Mouse (Mus musculus) spleen, embryonic (tissue): ENCODE measurements around the gene Rpl7l1.
"Not testable (repeated sequence)": the region's sequence is repeated elsewhere in the genome, so short reads cannot be mapped to it uniquely, and the experiment has no call there.

Source experiments
- CTCF ChIA-PET: fragments of 350-600 bp; sonication (Branson Sonifier 250); formaldehyde crosslinking; loops from one replicate; lab custom pipeline; 2022; lab: Charles Lee

The Rpl7l1 gene

DNA sequence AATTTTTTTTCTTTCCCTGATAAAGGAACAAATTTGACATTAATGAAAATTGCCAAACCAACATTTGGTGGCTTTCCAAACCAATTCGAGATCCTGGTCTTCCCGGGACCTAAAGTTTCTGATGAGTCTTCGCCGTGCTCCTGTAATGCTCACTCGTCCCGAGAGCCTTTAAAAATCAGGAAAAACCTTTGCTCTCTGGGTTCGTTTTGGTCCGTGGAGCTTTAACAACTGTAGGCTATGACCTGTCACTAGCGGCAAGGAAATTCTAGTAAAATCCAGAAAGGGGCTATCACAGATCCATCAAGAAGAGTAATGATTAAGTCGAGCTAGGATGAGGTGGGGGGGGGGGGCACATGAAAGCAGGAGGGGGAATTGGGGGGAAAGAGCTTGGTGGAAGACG is 596 bp downstream of the Rpl7l1 start:
- CTCF ChIA-PET, result interaction anchor here (0.6 to 0.9 kb wide), 2 partner anchors 30 to 135 kb away, joined by 3 to 5 read pairs; partner anchors contain the start of gene Cnpy3

GRCm38 (mm10) chr17:46776087-46776486 is 6.4 kb downstream of the Rpl7l1 start:
- CTCF ChIA-PET, result interaction anchor here (0.5 kb wide), 1 partner anchor 18 kb away, joined by 5 read pairs; no protein-coding TSS in a partner anchor

- CTCF ChIA-PET, result no interaction called here
These were observed 7.4 kb downstream of the Rpl7l1 start for GRCm38 (mm10) chr17:46775070-46775469.

DNA sequence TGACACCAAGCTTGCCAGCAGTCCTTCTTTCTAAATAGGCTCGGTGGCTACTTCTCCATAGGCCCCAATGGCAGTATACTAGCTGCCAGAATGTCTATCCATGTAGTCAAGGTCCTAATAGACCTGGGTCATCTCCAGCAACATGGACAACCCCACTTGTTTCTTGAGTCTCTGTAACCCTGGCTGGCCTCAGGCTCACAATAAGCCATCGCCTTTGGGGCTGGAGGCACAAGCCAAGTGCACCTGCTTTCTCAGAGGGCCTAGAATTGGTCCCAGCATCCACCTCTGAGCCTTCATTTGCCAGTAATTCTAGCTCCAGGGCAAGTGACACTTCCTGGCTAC is 8.4 kb downstream of the Rpl7l1 start:
- CTCF ChIA-PET, result interaction anchor here (0.5 kb wide), 1 partner anchor 141 kb away, joined by 5 read pairs; no protein-coding TSS in a partner anchor

DNA sequence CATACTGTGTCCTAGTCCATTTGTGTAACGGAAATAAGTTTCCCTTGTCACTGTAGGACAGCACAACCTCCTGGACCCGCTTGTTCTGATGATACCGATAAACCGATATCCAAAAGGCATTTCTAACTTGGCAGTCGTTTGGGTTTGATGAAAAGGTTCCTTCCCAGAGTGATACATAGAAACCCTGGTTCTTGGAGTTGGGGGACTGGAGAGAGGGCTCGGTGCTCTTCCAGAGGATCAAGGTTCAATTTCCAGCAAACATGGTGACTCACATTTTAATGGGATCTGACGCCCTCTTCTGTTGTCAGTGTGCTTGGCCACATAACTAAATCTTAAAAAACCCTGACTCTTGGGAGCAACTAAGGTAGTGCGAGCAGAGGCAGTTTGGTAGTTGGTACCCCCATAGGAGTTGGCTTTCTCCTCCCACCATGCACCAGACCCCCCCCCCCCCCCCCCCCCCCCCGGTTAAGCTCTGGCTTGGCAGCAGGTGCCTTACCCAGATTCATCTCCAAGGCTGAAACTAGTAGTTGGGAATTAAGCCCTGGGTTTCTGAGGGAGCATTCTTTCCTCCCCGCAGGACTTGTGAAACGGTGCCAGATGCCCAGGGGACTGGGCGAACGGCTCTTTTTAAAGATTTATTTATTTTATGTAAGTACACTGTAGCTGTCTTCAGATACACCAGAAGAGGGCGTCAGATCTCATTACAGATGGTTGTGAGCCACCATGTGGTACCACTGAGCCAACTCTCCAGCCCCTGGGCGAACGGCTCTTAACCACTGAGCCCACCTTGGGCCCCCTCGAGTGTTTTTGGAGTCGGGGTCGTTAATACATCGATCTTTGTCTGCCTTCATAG is 9.0 kb downstream of the Rpl7l1 start:
- CTCF ChIA-PET, result interaction anchor here (0.5 kb wide), 1 partner anchor 140 kb away, joined by 5 read pairs; no protein-coding TSS in a partner anchor

GRCm38 (mm10) chr17:46772404-46773277 is 9.8 kb downstream of the Rpl7l1 start, which contains the start of gene 2310039H08Rik:
TSS of gene 2310039H08Rik (plus strand) at chr17:46772635.
- CTCF ChIA-PET, result interaction anchor here (0.6 kb wide), 2 partner anchors 10 to 118 kb away, joined by 3 to 4 read pairs; partner anchors contain the start of genes Rpl7l1 and Tbcc

- CTCF ChIA-PET, result interaction anchor here (0.7 kb wide), 1 partner anchor 190 kb away, joined by 3 read pairs; no protein-coding TSS in a partner anchor
These were observed 10.5 kb downstream of the Rpl7l1 start for GRCm38 (mm10) chr17:46772038-46772403.

- CTCF ChIA-PET, result interaction anchor here (0.6 to 0.7 kb wide), 2 partner anchors 96 to 190 kb away, joined by 3 read pairs; no protein-coding TSS in a partner anchor
These were observed 10.9 kb downstream of the Rpl7l1 start for GRCm38 (mm10) chr17:46771616-46772015.

- CTCF ChIA-PET, result interaction anchor here (0.6 to 0.7 kb wide), 2 partner anchors 96 to 189 kb away, joined by 3 read pairs; no protein-coding TSS in a partner anchor
These were observed 11.4 kb downstream of the Rpl7l1 start for GRCm38 (mm10) chr17:46771025-46771424.

DNA sequence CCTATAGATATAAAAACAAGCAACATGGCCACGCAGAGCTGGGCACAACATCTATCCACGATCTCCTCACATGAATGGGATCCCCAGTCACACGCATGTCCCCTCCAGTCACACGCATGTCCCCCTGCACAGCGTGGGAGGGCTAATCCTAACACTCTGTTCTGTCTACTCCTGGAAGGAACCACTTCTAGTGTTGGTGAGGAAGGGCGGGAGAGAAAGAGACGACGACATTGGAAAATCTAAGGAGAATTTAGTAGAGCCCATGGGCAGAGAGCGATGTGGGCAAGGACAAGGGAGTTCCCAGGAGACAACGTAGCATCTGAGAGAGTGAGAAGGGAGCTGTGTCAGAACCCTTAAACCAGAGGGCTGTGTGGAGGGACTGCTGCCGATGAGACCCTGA is 11.9 kb downstream of the Rpl7l1 start:
- CTCF ChIA-PET, result no interaction called here

GRCm38 (mm10) chr17:46767868-46768267 is 14.6 kb downstream of the Rpl7l1 start:
- CTCF ChIA-PET, result no interaction called here

- CTCF ChIA-PET, result not testable (repeated sequence)
These were observed 17.6 kb downstream of the Rpl7l1 start for GRCm38 (mm10) chr17:46764916-46765315.

GRCm38 (mm10) chr17:46763544-46763943 is 18.9 kb downstream of the Rpl7l1 start, which contains the start of gene Ptcra:
TSS of gene Ptcra (minus strand) at chr17:46763712.
- CTCF ChIA-PET, result no interaction called here

- CTCF ChIA-PET, result no interaction called here
These were observed 23.7 kb downstream of the Rpl7l1 start for GRCm38 (mm10) chr17:46758753-46759152.

- CTCF ChIA-PET, result interaction anchor here (0.6 to 0.9 kb wide), 3 partner anchors 30 to 118 kb away, joined by 3 to 14 read pairs (median 4); partner anchors contain the start of gene Rpl7l1
These were observed 30.5 kb downstream of the Rpl7l1 start, which contains the start of gene Cnpy3 for GRCm38 (mm10) chr17:46751794-46752556. TSS of gene Cnpy3 (minus strand) at chr17:46752214.

GRCm38 (mm10) chr17:46751056-46751793 is 31.2 kb downstream of the Rpl7l1 start:
- CTCF ChIA-PET, result interaction anchor here (0.6 to 0.9 kb wide), 2 partner anchors 31 to 114 kb away, joined by 3 to 6 read pairs; partner anchors contain the start of gene Rpl7l1

DNA sequence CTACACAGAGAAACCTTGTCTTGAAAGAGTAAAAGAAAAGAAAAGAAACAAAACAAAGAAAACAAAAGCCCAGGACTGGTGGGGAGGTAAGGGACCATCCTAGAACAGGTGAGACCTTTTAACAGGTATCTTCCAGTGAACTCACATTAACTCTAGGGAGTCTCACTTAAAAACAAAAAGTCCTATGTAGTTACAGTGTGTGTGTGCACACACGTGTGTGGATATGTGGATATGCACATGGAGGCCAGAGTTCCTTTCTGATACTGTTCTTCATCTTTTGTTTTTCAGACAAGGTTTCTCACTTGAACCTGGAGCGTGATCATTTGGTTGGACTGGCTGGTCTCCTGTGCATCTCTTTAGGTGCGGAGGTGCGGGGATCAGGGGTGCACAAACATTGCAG is 31.9 kb downstream of the Rpl7l1 start:
- CTCF ChIA-PET, result interaction anchor here (0.6 kb wide), 1 partner anchor 113 kb away, joined by 6 read pairs; no protein-coding TSS in a partner anchor

- CTCF ChIA-PET, result no interaction called here
These were observed 33.2 kb downstream of the Rpl7l1 start for GRCm38 (mm10) chr17:46749282-46749681.

- CTCF ChIA-PET, result interaction anchor here (0.5 kb wide), 1 partner anchor 143 kb away, joined by 5 read pairs; the partner anchor contains the start of gene Tbcc
These were observed 34.7 kb downstream of the Rpl7l1 start for GRCm38 (mm10) chr17:46747806-46748205.
